Mouse (Mus musculus) cortical plate, adult 2 months (tissue): Measurements from ENCODE around the gene Enpp5.

ENCODE experiments used
- CTCF ChIP-seq: fragments of 200-500 bp; IDR thresholded peaks from 2 replicates; pipeline ENCODE4 v1.5.1; 2011; ENCODE audit warnings: mild to moderate bottlenecking, control low read depth, low read length; ENCODE audit not compliant: insufficient read depth; ENCODE audit errors: extremely low read depth
- POLR2A ChIP-seq: fragments of 200-500 bp; IDR thresholded peaks from 2 replicates; pipeline ENCODE4 v1.6.1; 2011; ENCODE audit warnings: mild to moderate bottlenecking, low read length, control low read depth; ENCODE audit not compliant: insufficient read depth; ENCODE audit errors: extremely low read depth

- TF ChIP-seq CTCF: no peak
- no peak for TF ChIP-seq POLR2A
These were observed 21.5 kb upstream of the Enpp5 start for GRCm38 (mm10) chr17:44057123-44057522.
